Mouse (Mus musculus): ENCODE results near the gene Olfr1176.

Gene Olfr1176

DNA sequence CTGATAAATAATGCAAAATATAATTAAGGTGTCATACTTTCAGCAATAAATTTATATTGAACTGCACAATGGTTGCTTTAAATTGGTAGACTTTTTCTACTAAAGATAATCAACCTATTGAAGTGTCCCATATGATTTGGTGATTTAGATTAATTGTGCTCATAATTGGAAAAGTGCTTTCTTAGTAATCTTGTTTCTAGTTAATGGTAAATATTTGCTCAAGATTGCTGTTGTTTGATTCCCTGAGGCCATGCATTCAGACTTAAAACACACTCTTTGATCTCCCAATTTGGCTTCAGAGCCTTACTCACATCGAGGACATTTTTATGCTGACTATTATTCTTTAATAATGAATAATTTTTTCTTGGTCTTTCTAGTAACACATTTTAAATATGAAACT, at the start of gene Olfr1176:
Gene Olfr1176, plus strand, starts transcription at position 301 of the 400 bp plus-strand sequence.
- no peak for DNase-seq

- DNase-seq: no peak
These were observed 21.5 kb upstream of the Olfr1176 start, which contains the start of gene Olfr1174-ps for GRCm38 (mm10) chr2:88315035-88315434. Gene Olfr1174-ps, minus strand, starts transcription at chr2:88315135.

- DNase-seq: no peak
These were observed 9.4 kb upstream of the Olfr1176 start, which contains the start of gene Olfr1175-ps for GRCm38 (mm10) chr2:88327115-88327514. Gene Olfr1175-ps, minus strand, starts transcription at chr2:88327215.

DNA sequence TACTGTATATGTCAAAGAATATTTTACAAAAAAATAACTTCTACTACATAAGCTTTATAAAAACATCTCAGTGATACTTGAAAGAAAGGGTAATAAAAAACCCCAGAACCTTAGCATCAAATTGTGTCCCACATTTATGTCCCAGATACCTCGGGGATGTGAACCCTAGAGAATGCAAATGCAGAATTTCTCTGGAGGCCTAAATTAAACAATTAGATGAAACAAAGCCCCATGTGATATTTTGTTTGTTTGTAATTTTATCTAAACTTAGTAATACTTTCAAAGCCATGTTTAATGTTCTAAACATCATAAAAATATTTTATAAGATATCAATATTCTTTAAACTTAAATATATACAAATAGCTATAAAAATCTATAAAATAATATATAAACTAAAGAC, 9.9 kb downstream of the Olfr1176 start, which contains the start of gene Olfr1177-ps:
Gene Olfr1177-ps, minus strand, starts transcription at position 101 of the 400 bp plus-strand sequence.
- DNase-seq: no peak

DNA sequence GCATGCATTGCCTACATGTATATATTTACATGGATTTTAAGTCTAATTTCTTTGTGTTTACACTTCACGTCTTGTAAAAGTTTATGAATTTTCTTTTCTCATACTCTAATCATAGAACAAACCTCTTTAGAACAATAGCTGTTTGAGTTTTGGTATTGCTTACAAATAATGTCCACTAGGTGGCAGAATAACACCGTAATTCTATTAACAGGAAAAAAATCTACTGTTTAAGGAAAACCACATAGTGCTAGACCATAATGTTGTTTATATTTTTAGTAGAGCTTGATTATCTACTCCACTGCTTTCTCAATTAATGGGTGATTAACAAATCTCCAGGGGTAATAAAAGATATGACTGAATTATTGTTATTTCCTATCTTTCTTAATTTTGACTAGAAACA, 19.8 kb downstream of the Olfr1176 start:
- no peak for DNase-seq

DNA sequence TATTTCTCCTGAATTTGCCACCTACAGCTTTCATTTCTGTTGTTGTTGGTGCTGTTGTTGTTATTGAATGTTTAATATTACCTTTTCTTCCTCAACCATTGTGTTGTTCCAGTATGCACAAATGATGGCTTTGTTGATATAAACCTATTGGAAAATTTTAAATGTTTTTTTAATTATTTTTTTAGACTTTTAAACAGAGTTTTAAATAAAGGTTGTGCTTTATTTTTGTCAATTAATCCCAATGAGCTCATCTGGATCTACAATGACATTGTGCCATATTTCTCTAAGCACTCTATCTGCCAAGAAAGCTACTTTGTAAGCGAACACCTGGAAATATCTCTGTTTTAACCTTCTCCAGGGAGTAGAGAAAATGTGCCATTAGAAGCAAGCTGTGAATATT, 50.2 kb downstream of the Olfr1176 start, which contains the start of gene Olfr1178:
Gene Olfr1178, plus strand, starts transcription at position 301 of the 400 bp plus-strand sequence.
- no peak for DNase-seq
